Mouse (Mus musculus): ENCODE data around the gene Pigw. TPM values are rescaled to one million over a fixed set of nuclear protein-coding genes. Genes with fewer than 3 reads are reported as not detected.
"Not testable (repeated sequence)": the region's sequence is repeated elsewhere in the genome, so short reads cannot be mapped to it uniquely, and the experiment has no call there.

The Pigw gene
- total RNA-seq, 2 experiments from 2014 or later = 7.4 to 7.5 TPM

- peak overlapping the region; percentile 96 for H3K4me3 ChIP-seq
- no peak for DNase-seq (ENCODE audit: low spot score in 2 of 2)
- TF ChIP-seq CTCF (conservative IDR thresholded peaks at IDR 0.05) = no peak
- H3K27ac ChIP-seq = peak overlapping the region; percentile 100
Measured at GRCm38 (mm10) chr11:84871548-84872069, 8.5 kb downstream of the Pigw start.

GRCm38 (mm10) chr11:84871046-84871445 lies 9.0 kb downstream of the Pigw start:
- peak in 1 of 2 experiments; percentile 34 for DNase-seq (ENCODE audit: low spot score in 2 of 2)
- TF ChIP-seq CTCF (conservative IDR thresholded peaks at IDR 0.05) = no peak
- peak overlapping the region; percentile 100 for H3K27ac ChIP-seq
- peak overlapping the region; percentile 96 for H3K4me3 ChIP-seq

- Histone ChIP-seq H3K4me3 (peak within 1 kb of the TSS; percentile 96), H3K27ac (peak within 1 kb of the TSS; percentile 100)
- 0 out of 2 replicates have a peak, but pooled peaks have one; percentile 8 for TF ChIP-seq CTCF (conservative IDR thresholded peaks at IDR 0.05)
- peak; percentile 89 to 94 for DNase-seq (ENCODE audit: low spot score in 2 of 2)
Measured at GRCm38 (mm10) chr11:84870337-84871043, 9.6 kb downstream of the Pigw start, which contains the start of gene Ggnbp2. Gene Ggnbp2, minus strand, starts transcription at chr11:84870817.

GRCm38 (mm10) chr11:84869537-84870232 lies 10.4 kb downstream of the Pigw start:
- H3K4me3 ChIP-seq = peak overlapping the region; percentile 96
- DNase-seq (ENCODE audit: low spot score in 2 of 2) = peak; percentile 91 to 94
- TF ChIP-seq CTCF (conservative IDR thresholded peaks at IDR 0.05) = no peak
- peak overlapping the region; percentile 100 for H3K27ac ChIP-seq

- DNase-seq (ENCODE audit: low spot score in 2 of 2) = no peak
- no peak for TF ChIP-seq CTCF (conservative IDR thresholded peaks at IDR 0.05)
- Histone ChIP-seq H3K4me3 (peak overlapping the region; percentile 96), H3K27ac (peak overlapping the region; percentile 100; the same call in 1 of the 2 replicates)
Measured at GRCm38 (mm10) chr11:84868786-84869259, 11.3 kb downstream of the Pigw start.

- Histone ChIP-seq H3K4me3 (0 out of 2 replicates have a peak overlapping the region, but pooled peaks have one; percentile 8), H3K27ac (no peak overlapping the region)
- no peak for DNase-seq (ENCODE audit: low spot score in 2 of 2)
- no peak for TF ChIP-seq CTCF (conservative IDR thresholded peaks at IDR 0.05)
Measured at GRCm38 (mm10) chr11:84867586-84867985, 12.5 kb downstream of the Pigw start.

- no peak for DNase-seq (ENCODE audit: low spot score in 2 of 2)
- Histone ChIP-seq H3K27ac (no peak overlapping the region), H3K4me3 (no peak overlapping the region)
- no peak for TF ChIP-seq CTCF (conservative IDR thresholded peaks at IDR 0.05)
Measured at GRCm38 (mm10) chr11:84865268-84865667, 14.8 kb downstream of the Pigw start.

GRCm38 (mm10) chr11:84855285-84855684 lies 24.8 kb downstream of the Pigw start:
- TF ChIP-seq CTCF (conservative IDR thresholded peaks at IDR 0.05) = no peak
- Histone ChIP-seq H3K27ac (no peak overlapping the region), H3K4me3 (no peak overlapping the region)
- DNase-seq (ENCODE audit: low spot score in 2 of 2) = no peak

GRCm38 (mm10) chr11:84847475-84848090 lies 32.5 kb downstream of the Pigw start:
- no peak for DNase-seq (ENCODE audit: low spot score in 2 of 2)
- no peak overlapping the region for H3K27ac ChIP-seq
- TF ChIP-seq CTCF (conservative IDR thresholded peaks at IDR 0.05) = no peak
- H3K4me3 ChIP-seq = no peak overlapping the region

- no peak overlapping the region for H3K4me3 ChIP-seq
Measured at GRCm38 (mm10) chr11:84846741-84847474, 33.2 kb downstream of the Pigw start.

GRCm38 (mm10) chr11:84839330-84839729 lies 40.8 kb downstream of the Pigw start:
- TF ChIP-seq CTCF (conservative IDR thresholded peaks at IDR 0.05) = peak; percentile 52
- DNase-seq (ENCODE audit: low spot score in 2 of 2) = no peak
- Histone ChIP-seq H3K27ac (no peak overlapping the region), H3K4me3 (no peak overlapping the region)

More at GRCm38 (mm10) chr11:84846741-84847474, 33.2 kb downstream of the Pigw start:
- no peak for TF ChIP-seq CTCF (conservative IDR thresholded peaks at IDR 0.05)
- no peak for DNase-seq (ENCODE audit: low spot score in 2 of 2)
- no peak overlapping the region for H3K27ac ChIP-seq

- peak overlapping the region; percentile 83 for H3K27ac ChIP-seq
- DNase-seq (ENCODE audit: low spot score in 2 of 2) = not testable (repeated sequence)
- H3K4me3 ChIP-seq = peak overlapping the region; percentile 69
Measured at GRCm38 (mm10) chr11:84829495-84829894, 50.6 kb downstream of the Pigw start.

All from layer of hippocampus, adult 2 months (tissue).